Mouse (Mus musculus) frontal cortex, postnatal 25 days (tissue): ENCODE measurements around the gene Armc9.

Source experiments
- DNase-seq, 2 experiments: peaks; one replicate each; pipeline ENCODE4 v3.0.0; 2022; ENCODE audit warnings: low spot score in 2 of 2

Armc9 gene

GRCm38 (mm10) chr1:86225195-86225594 is 70.6 kb downstream of the Armc9 start:
- DNase-seq = no peak

DNA sequence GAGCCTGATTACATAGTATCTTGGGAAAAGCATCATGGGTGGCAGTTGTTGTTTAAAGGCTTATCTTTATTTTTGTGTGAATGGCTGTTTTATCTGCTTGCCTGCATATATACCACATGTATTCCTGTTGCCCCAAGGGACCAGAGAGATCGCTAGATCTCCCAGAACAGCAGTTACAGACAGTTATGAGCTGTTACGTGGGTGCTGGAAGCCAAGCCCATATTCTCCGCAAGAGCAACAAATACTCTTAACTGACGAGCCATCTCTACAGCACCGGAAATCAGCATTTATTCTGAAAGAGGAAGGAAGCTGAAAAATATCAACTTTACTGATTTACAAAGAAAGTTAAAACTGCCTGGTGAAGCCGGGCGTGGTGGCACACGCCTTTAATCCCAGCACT is 74.1 kb downstream of the Armc9 start:
- DNase-seq = no peak

GRCm38 (mm10) chr1:86229184-86229829 is 74.7 kb downstream of the Armc9 start:
- DNase-seq = no peak

GRCm38 (mm10) chr1:86232631-86233030 is 78.1 kb downstream of the Armc9 start:
- DNase-seq = no peak

DNA sequence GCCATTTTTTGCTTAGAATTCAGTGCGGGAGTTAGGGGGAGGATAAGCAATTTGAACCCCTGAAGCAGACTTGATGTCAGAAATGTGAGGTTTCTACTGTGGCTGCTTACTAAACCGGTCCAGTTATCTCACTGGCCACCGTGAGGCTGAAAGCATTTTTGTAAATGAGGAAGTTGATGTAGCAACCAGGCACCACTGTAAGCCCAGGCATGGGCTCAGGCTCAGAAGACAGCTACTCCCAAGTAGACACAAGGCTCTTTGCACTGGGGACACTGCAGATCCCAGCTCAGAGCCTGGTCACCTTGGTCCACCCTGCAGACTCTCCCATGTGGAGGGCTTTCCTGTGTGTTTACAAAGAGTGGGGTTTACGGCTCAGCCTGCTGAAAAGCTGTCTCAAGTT is 79.2 kb downstream of the Armc9 start:
- DNase-seq = no peak

GRCm38 (mm10) chr1:86235118-86235517 is 80.5 kb downstream of the Armc9 start:
- no peak for DNase-seq

DNA sequence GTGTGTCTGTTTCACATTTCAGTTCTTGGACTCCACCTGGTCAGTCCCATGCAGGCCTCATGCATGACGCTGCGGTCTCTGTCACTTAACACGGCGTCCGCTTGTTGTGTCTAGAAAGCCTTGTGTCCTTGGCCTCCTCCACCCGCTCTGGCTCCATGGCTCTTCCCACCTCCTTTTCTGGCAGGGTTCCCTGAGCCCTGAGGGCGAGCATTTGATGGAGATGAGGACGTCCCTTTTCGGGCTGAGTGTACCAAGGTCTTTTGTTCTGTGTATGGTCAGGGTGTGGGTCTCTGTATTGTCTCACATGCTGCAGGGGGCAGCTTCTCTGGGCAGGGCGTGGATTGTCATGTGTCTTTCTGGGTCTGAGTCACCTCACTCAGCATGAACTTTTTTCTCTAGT is 81.9 kb downstream of the Armc9 start:
- no peak for DNase-seq

DNA sequence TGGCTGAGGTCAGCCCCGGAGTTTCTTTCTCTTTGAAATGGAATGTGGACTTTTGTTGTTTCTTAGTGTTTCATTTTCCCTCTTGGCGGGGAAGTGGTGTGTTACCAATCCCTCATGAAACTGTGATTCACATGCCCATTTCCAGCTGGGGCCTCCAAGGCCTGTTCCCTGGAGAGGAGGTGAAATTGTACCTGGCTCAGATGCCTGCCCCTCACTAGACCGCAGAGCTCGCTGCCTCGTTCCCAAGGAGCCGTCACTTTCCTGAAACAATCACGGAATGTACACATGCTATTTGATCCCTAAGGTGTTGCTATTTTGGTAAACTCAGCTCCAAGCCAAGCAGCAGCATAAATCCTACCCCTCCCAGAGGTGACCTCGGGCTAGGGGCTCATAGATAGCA is 84.4 kb downstream of the Armc9 start:
- no peak for DNase-seq

DNA sequence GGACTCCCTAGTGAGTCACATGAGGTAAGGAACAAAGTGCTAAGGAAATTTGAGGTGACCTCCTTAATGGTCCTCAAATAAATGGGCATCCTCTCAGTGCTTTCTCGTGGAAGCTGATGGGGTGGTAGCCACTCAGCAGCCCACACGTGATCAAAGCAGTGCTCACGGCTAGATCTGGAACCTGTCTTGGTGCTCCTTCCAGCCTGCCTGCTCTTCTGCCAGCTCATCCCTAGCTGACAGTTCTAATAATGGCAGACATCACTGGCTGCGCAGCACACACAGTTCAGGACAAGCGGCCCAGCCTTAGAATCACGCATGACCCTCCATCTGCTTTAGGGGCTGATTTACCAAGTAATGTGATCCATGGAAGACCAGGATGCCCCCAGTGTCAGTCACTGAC is 85.3 kb downstream of the Armc9 start:
- DNase-seq = no peak

DNA sequence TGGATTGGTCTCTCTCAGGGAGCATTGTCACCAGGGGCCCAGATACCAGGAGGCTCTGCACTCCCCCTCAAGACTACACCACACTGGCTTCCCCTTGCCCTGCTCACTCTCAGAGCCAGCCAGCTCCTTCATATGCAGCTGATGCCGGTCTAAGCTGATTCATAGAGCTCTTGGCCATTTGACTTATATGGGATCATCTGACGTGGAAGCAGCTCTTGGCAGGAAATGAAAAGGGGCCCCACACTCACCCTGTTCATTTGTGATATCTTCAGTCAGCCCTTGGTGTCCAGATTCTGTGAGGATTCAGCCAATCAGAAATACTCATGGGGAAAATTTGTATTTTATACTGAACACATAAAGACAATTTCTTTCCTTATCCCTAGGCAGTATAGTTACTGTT is 86.4 kb downstream of the Armc9 start:
- DNase-seq = no peak

- DNase-seq = no peak
Measured at GRCm38 (mm10) chr1:86243490-86243889, 88.9 kb downstream of the Armc9 start.

DNA sequence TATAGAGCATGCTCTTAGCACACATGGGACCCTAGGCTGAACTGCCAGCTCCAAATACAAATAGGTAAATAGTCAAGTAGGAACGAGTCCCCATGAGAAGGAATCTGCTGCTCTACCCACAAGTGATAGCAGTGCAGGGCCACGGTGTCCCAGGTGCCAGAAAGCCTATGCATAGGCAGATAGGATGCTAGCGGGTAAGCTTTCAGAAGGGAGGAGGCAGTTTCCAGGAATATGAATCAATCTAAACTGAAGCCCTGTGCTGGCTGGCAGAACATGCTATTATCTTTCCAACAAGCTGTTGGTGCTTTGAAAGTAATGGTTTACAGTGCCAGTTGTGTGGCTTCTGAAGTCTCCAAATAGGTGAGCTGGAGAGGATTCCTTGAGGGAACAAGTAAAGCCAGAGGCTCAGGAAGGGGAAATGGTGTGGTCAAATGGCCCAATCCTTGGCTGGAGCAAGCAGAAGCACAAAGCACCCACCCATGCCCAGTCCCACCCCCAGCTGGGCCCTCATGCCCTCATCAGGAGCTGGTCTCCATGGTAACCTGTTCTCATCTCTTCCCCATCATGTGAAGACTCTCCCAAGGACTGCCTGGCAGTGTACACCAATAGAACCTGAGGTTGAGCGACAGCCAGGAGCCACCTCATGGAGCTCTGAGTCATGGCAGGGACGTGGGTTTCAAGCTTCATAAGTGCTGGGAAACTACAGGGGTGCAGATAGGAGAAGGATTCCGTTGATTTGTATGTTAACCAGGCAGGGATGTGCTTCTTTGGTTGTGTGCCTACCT is 90.9 kb downstream of the Armc9 start:
- DNase-seq = no peak

GRCm38 (mm10) chr1:86253410-86253809 is 98.8 kb downstream of the Armc9 start:
- DNase-seq = no peak

- DNase-seq = no peak
Measured at GRCm38 (mm10) chr1:86256311-86256710, 101.7 kb downstream of the Armc9 start.

- no peak for DNase-seq
Measured at GRCm38 (mm10) chr1:86257228-86257627, 102.6 kb downstream of the Armc9 start.

GRCm38 (mm10) chr1:86258171-86258824 is 103.7 kb downstream of the Armc9 start:
- no peak for DNase-seq

GRCm38 (mm10) chr1:86263564-86264339 is 109.2 kb downstream of the Armc9 start:
- no peak for DNase-seq

GRCm38 (mm10) chr1:86265060-86265459 is 110.5 kb downstream of the Armc9 start:
- no peak for DNase-seq

GRCm38 (mm10) chr1:86268492-86269189 is 114.1 kb downstream of the Armc9 start:
- DNase-seq = no peak

- DNase-seq = no peak
Measured at GRCm38 (mm10) chr1:86269190-86269508, 114.6 kb downstream of the Armc9 start.

DNA sequence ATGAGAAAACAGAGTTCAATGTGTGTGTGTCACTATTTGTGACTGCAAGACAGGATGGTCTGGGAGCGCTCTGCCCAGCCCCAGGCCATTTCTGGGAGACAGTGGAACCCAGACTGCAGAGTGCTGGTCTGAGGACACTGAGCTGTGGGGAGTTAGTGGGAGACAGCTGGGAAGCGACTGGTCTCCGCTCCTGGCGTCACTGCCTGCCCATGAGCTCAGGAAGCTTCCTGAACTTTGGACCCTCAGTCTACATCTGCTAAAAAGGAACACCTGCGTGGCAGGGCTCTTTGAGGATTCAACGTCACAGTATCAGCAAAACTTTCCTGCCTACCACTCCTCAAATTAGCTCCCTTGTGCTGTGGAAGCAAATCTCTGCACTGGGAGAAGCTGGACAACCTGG is 117.1 kb downstream of the Armc9 start:
- DNase-seq = no peak

- DNase-seq = no peak
Measured at GRCm38 (mm10) chr1:86277055-86277454, 122.5 kb downstream of the Armc9 start.
